Mouse (Mus musculus) embryonic fibroblast, embryonic 13.5 days (primary cell): ENCODE data around the gene Akr1c18. TPM values are rescaled to one million over a fixed set of nuclear protein-coding genes. Genes with fewer than 3 reads are reported as not detected.

Source experiments
- H3K27ac ChIP-seq: 2 replicates; pipeline ENCODE4 v1.5.1; 2012; ENCODE audit warnings: low read length, control low read depth, inconsistent platforms; ENCODE audit not compliant: insufficient read depth
- H3K4me1 ChIP-seq: 2 replicates; pipeline ENCODE4 v1.6.1; 2011; ENCODE audit warnings: low read length; ENCODE audit not compliant: control insufficient read depth, insufficient read depth
- H3K4me3 ChIP-seq: 2 replicates; pipeline ENCODE4 v1.5.1; 2011; ENCODE audit warnings: mild to moderate bottlenecking, control low read depth, low read length; ENCODE audit not compliant: insufficient read depth
- CTCF ChIP-seq: IDR thresholded peaks from 2 replicates; pipeline ENCODE4 v1.5.1; 2011; ENCODE audit warnings: mild to moderate bottlenecking, control low read depth, low read length, moderate library complexity, borderline replicate concordance; ENCODE audit not compliant: insufficient read depth
- POLR2A ChIP-seq: IDR thresholded peaks from 2 replicates; pipeline ENCODE4 v1.6.1; 2011; ENCODE audit warnings: low read depth, mild to moderate bottlenecking, control low read depth, low read length, moderate library complexity
- polyA plus RNA-seq: library from polyadenylated mRNA; stranded (reverse); fragments of >200 nt; gene quantifications from 2 replicates; pipeline ENCODE4 v1.2.4, GENCODE M21; 2011; ENCODE audit warnings: low read depth; ENCODE audit not compliant: missing spikeins, insufficient read length

The Akr1c18 gene
- polyA plus RNA-seq, 1 experiment, result 0.44 TPM

DNA sequence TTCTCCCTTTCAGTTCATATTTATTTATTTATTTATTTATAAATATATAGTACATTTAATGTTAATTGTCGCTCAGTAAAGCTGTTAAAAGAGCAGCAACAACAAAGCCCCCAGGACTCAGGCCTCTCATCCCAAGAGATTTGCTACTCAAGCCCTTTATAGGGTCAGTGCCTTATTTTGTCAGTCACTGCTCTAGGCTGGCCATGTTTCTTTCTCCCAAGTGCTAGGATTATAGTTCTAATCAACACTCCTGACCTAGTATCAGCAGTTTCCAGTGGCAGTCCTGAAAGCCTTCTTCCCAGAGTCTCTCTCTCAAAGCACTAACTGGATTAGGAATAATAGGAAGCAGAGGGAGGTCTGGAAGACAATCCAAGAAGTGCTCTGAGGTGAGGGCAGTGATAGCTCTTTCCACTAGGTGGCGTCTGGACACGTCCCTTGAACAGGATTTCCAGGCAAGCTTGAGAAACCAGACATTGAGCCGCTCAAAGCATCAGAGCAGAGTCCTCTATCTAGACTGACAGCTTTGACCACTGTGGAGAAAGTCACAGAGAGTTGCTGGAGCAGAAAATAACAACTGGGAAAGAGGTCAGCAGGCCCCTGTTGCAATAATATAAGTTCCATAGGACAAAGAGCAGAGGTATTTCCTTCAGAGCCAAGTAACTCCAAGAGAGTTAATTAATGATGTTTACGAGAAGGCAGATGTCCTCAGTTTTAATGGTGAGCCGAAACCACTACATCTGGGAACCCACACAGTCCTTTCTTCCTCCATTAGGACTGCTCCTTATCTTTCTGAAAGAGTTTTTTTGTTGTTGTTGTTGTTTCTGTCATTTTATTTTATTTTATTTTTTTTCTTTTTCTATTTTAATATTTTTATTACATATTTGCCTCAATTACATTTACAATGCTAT lies 39.9 kb downstream of the Akr1c18 start:
- H3K4me3 ChIP-seq, result no peak overlapping the region
- no peak overlapping the region for H3K27ac ChIP-seq
- TF ChIP-seq CTCF (peak; percentile 83; the same call in 1 of the 2 replicates), POLR2A (no peak)
- no peaks in the 10 kb centered on the region for H3K4me1 ChIP-seq

DNA sequence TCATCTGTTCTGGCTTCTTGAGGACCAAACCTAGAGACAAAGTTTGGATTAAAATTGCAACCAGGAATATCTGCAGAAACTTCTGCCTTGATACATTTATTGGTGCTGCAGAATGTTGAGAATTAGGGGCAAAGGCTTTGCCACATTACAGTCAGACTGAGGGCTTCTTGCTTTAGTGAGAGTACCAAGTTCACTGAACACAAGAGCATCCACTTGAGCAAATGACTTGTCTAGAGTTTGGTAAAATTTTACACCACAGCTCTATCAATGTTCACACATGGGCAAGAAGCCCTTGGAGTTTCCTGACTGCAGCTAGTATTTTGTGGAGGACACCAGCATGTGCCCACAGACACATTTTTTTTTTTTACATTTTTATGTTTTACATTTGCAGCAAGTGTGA lies 47.7 kb downstream of the Akr1c18 start:
- Histone ChIP-seq H3K27ac (no peak overlapping the region), H3K4me3 (no peak overlapping the region), H3K4me1 (no peaks in the 10 kb centered on the region)
- TF ChIP-seq CTCF (no peak), POLR2A (no peak)

- Histone ChIP-seq H3K4me1 (no peaks in the 10 kb centered on the region), H3K27ac (no peak overlapping the region), H3K4me3 (no peak overlapping the region)
- TF ChIP-seq CTCF, result no peak
- no peak for TF ChIP-seq POLR2A
Measured at GRCm38 (mm10) chr13:4101691-4102090, 48.8 kb downstream of the Akr1c18 start.

Other genes with a start within 250 kb of the Akr1c18 start
- gene Net1, start 232.4 kb downstream of the Akr1c18 start, polyA plus RNA-seq, result 54.7 and 66.1 TPM in 2 replicates
- gene Tubal3, start 232.4 kb downstream of the Akr1c18 start, polyA plus RNA-seq, result not detected in 2 replicates
- gene Ucn3, start 205.3 kb downstream of the Akr1c18 start, polyA plus RNA-seq, result not detected in 2 replicates
- 2.1 and 3.3 TPM in 2 replicates for gene Akr1c14, start 101.6 kb downstream of the Akr1c18 start, polyA plus RNA-seq
- gene Akr1c13, start 40.5 kb upstream of the Akr1c18 start, polyA plus RNA-seq, result 0.42 and 0.55 TPM in 2 replicates
- not detected in 2 replicates for gene Akr1c19, start 78.0 kb upstream of the Akr1c18 start, polyA plus RNA-seq
- gene Akr1c12, start 128.8 kb upstream of the Akr1c18 start, polyA plus RNA-seq, result not detected in 2 replicates